In the genomic region with DNA sequence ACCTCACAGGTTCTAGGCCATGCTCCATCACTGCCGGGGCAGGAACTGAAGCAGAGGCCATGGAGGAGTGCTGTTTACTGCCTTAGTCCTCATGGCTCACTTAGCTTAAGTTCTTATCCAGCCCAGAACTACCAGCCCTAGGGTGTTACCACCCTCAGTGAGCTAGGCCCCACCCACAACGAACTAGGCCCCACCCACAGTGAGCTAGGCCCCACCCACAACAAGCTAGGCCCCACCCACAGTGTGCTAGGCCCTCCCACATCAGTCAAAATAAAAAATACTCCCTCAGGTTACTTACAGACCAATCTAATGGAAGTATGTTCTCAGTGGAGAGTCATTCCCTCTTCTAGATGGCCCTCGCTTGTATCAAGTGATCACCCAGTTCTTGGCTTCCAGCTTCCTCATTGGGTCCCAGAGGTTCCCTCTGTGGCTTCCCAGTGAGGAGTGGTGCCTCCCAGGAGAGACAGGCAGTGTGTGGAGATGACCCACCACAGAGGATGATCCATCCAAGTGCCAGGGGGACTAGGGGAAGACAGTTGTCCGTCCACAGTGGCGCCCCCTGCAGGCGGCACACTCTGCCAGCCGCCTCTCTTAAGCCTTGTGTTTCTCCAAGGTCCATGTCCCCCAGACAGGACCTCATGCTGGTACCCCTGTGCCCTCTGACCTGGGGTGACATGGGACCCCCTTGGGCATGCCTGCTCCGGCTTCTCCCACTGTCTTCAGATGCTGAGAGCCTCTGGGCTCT, we compare ENCODE assay signal across 9 mouse cellular contexts. TPM values are rescaled to one million over a fixed set of nuclear protein-coding genes. Genes with fewer than 3 reads are reported as not detected.
A peak's percentile ranks its signal among the peaks of the same experiment; 100 is the strongest.
DNase-seq lines count a peak whose midpoint lies in the region; ATAC-seq lines count a peak whose summit lies in the region.
"Had no signal": no experiment of that assay in that cellular context is flagged by ENCODE, and none has a peak within 500 bp of the region (broad histone marks: within the 10 kb centered on the region; RNA-seq: fewer than 3 reads in every experiment).

No protein-coding gene starts in this region.

- peak; percentile 13 for DNase-seq in kidney, adult 18-20 months
- DNase-seq in kidney, postnatal 14 days, result no peak
- peak; percentile 24 for DNase-seq in thymus, postnatal 14 days
- no peak for DNase-seq in thymus, postnatal 0 days (ENCODE audit: low spot score)
- no peak for DNase-seq in embryo, embryonic 10.5 days (ENCODE audit: low spot score)
- DNase-seq in adrenal gland, postnatal 10 days, result no peak
- no peak for DNase-seq in adrenal gland, postnatal 14 days

- peak; percentile 13; the same call in 1 of the 2 replicates for ATAC-seq in granulocyte monocyte progenitor cell, adult 5-6 weeks (replicated peaks; ENCODE audit: poor library complexity, severe bottlenecking)
- ATAC-seq: inflammation-experienced regulatory T-cells, adult 6 months had no signal

RNA-seq across cellular contexts. Expression of gene Gaa, which starts 5.7 kb away (rescaled TPM):
- 25.6 and 29.6 TPM in 2 replicates for polyA plus RNA-seq in thymus, postnatal 0 days (2015; fragmentation: Nextera tagmentation; extraction: Ambion mirVana)
- 35.8 and 47.2 TPM in 2 replicates for total RNA-seq in granulocyte monocyte progenitor cell, adult 5-6 weeks (2014; fragmentation: Nextera tagmentation)
- total RNA-seq in granulocyte monocyte progenitor cell, adult 5-6 weeks (2017), result 27.4 and 31.6 TPM in 2 replicates
- 10 to 100 TPM; 78.0 to 81.5 TPM for total RNA-seq in adrenal gland, postnatal 10 days (2021)
- 78.3 and 81.3 TPM in 2 replicates for total RNA-seq in adrenal gland, postnatal 14 days (2021)

RNA-seq across cellular contexts. Expression of gene Eif4a3, which starts 26.5 kb away (rescaled TPM):
- 417 and 424 TPM in 2 replicates for polyA plus RNA-seq in thymus, postnatal 0 days (2015; fragmentation: Nextera tagmentation; extraction: Ambion mirVana)
- total RNA-seq in granulocyte monocyte progenitor cell, adult 5-6 weeks (2014; fragmentation: Nextera tagmentation), result 280 and 311 TPM in 2 replicates
- total RNA-seq in granulocyte monocyte progenitor cell, adult 5-6 weeks (2017), result 188 and 228 TPM in 2 replicates
- total RNA-seq in adrenal gland, postnatal 10 days (2021), result 100 to 1,000 TPM; 147 to 153 TPM
- total RNA-seq in adrenal gland, postnatal 14 days (2021), result 129 and 132 TPM in 2 replicates

RNA-seq across cellular contexts. Expression of gene Card14, which starts 34.2 kb away (rescaled TPM):
- polyA plus RNA-seq in thymus, postnatal 0 days (2015; fragmentation: Nextera tagmentation; extraction: Ambion mirVana), result 0.14 and 0.17 TPM in 2 replicates
- not detected in 2 replicates for total RNA-seq in granulocyte monocyte progenitor cell, adult 5-6 weeks (2014; fragmentation: Nextera tagmentation)
- not detected in 2 replicates for total RNA-seq in granulocyte monocyte progenitor cell, adult 5-6 weeks (2017)
- under 1 TPM; 0.30 to 0.33 TPM for total RNA-seq in adrenal gland, postnatal 10 days (2021)
- 0.30 and 0.38 TPM in 2 replicates for total RNA-seq in adrenal gland, postnatal 14 days (2021)
- polyA plus RNA-seq: inflammation-experienced regulatory T-cells, adult 6 months had no signal

RNA-seq across cellular contexts. Expression of gene Ccdc40, which starts 45.0 kb away (rescaled TPM):
- 4.6 and 5.3 TPM in 2 replicates for polyA plus RNA-seq in thymus, postnatal 0 days (2015; fragmentation: Nextera tagmentation; extraction: Ambion mirVana)
- 7.3 and 12.0 TPM in 2 replicates for total RNA-seq in granulocyte monocyte progenitor cell, adult 5-6 weeks (2014; fragmentation: Nextera tagmentation)
- total RNA-seq in granulocyte monocyte progenitor cell, adult 5-6 weeks (2017), result 9.0 and 11.8 TPM in 2 replicates
- 1 to 10 TPM in 1 of 2 experiments, under 1 TPM in 1; 0.85 to 1.4 TPM for total RNA-seq in adrenal gland, postnatal 10 days (2021)
- total RNA-seq in adrenal gland, postnatal 14 days (2021), result 0.44 and 0.45 TPM in 2 replicates

RNA-seq across cellular contexts. Expression of gene Tbc1d16, which starts 45.1 kb away (rescaled TPM):
- polyA plus RNA-seq in thymus, postnatal 0 days (2015; fragmentation: Nextera tagmentation; extraction: Ambion mirVana), result 5.3 and 5.9 TPM in 2 replicates
- total RNA-seq in granulocyte monocyte progenitor cell, adult 5-6 weeks (2014; fragmentation: Nextera tagmentation), result 3.3 and 8.6 TPM in 2 replicates
- 2.1 and 3.0 TPM in 2 replicates for total RNA-seq in granulocyte monocyte progenitor cell, adult 5-6 weeks (2017)
- total RNA-seq in adrenal gland, postnatal 10 days (2021), result 10 to 100 TPM; 19.1 to 21.8 TPM
- total RNA-seq in adrenal gland, postnatal 14 days (2021), result 18.1 and 18.7 TPM in 2 replicates

Comparison
In these comparisons a context has a peak if more than half of its experiments do, and no peak if none do; other contexts are left out.
1. DNase-seq: peak in kidney, adult 18-20 months (single experiment) and thymus, postnatal 14 days (single experiment); none in kidney, postnatal 14 days (single experiment), thymus, postnatal 0 days (single experiment), embryo, embryonic 10.5 days (single experiment), adrenal gland, postnatal 10 days (single experiment) and adrenal gland, postnatal 14 days (single experiment).